Mouse (Mus musculus) E14TG2a.4 (cell line): ENCODE measurements around the gene Spsb1.
A peak's percentile ranks its signal among the peaks of the same experiment; 100 is the strongest.

Source experiments
- H3K27me3 ChIP-seq: 2 replicates; pipeline ENCODE4 v1.6.1; 2014; ENCODE audit warnings: low read length, control low read depth; ENCODE audit not compliant: insufficient read depth
- H3K36me3 ChIP-seq: 2 replicates; pipeline ENCODE4 v1.6.1; 2014; ENCODE audit warnings: low read length, control low read depth; ENCODE audit not compliant: insufficient read depth
- H3K4me1 ChIP-seq: replicated peaks from 2 replicates; pipeline ENCODE4 v1.6.1; 2014; ENCODE audit warnings: low read depth, low read length, control low read depth
- H3K4me3 ChIP-seq: replicated peaks from 2 replicates; pipeline ENCODE4 v1.5.1; 2014; ENCODE audit warnings: mild to moderate bottlenecking, low read length
- H3K9me3 ChIP-seq: 2 replicates; pipeline ENCODE4 v1.6.1; 2014; ENCODE audit warnings: low read length, control low read depth
- CTCF ChIP-seq: conservative IDR thresholded peaks from 2 replicates; pipeline ENCODE4 v1.5.1; 2014; ENCODE audit warnings: low read length
- NANOG ChIP-seq: IDR thresholded peaks from 2 replicates; pipeline ENCODE4 v1.6.1; 2014; ENCODE audit warnings: borderline replicate concordance, low read length, mixed read lengths
- POU5F1 ChIP-seq: IDR thresholded peaks from 2 replicates; pipeline ENCODE4 v1.6.1; 2014; ENCODE audit warnings: low read length, borderline replicate concordance

Spsb1 gene

GRCm38 (mm10) chr4:149997999-149998398 is 43.2 kb upstream of the Spsb1 start:
- no peak for TF ChIP-seq NANOG
- TF ChIP-seq CTCF, result no peak
- TF ChIP-seq POU5F1, result no peak
- Histone ChIP-seq H3K9me3 (no peaks in the 10 kb centered on the region), H3K4me1 (peaks cover 77% of the 10 kb centered on the region), H3K36me3 (no peaks in the 10 kb centered on the region; the same call in 1 of the 2 replicates), H3K4me3 (no peak overlapping the region), H3K27me3 (no peaks in the 10 kb centered on the region)

GRCm38 (mm10) chr4:149996440-149996839 is 41.6 kb upstream of the Spsb1 start:
- H3K4me1 ChIP-seq, result peaks cover 73% of the 10 kb centered on the region
- TF ChIP-seq CTCF (no peak), POU5F1 (no peak), NANOG (no peak)
- no peaks in the 10 kb centered on the region for H3K9me3 ChIP-seq
- H3K36me3 ChIP-seq, result no peaks in the 10 kb centered on the region; the same call in 1 of the 2 replicates
- H3K27me3 ChIP-seq, result no peaks in the 10 kb centered on the region
- H3K4me3 ChIP-seq, result no peak overlapping the region

GRCm38 (mm10) chr4:149995911-149996310 is 41.1 kb upstream of the Spsb1 start:
- Histone ChIP-seq H3K4me1 (peaks cover 73% of the 10 kb centered on the region), H3K27me3 (no peaks in the 10 kb centered on the region), H3K9me3 (no peaks in the 10 kb centered on the region), H3K36me3 (no peaks in the 10 kb centered on the region; the same call in 1 of the 2 replicates), H3K4me3 (no peak overlapping the region)
- no peak for TF ChIP-seq POU5F1
- TF ChIP-seq NANOG, result no peak
- TF ChIP-seq CTCF, result no peak

GRCm38 (mm10) chr4:149994218-149994617 is 39.4 kb upstream of the Spsb1 start:
- Histone ChIP-seq H3K27me3 (no peaks in the 10 kb centered on the region), H3K9me3 (no peaks in the 10 kb centered on the region), H3K36me3 (no peaks in the 10 kb centered on the region; the same call in 1 of the 2 replicates), H3K4me3 (no peak overlapping the region), H3K4me1 (peaks cover 73% of the 10 kb centered on the region)
- TF ChIP-seq POU5F1 (no peak), CTCF (no peak), NANOG (no peak)

GRCm38 (mm10) chr4:149992670-149993032 is 37.8 kb upstream of the Spsb1 start:
- Histone ChIP-seq H3K36me3 (no peaks in the 10 kb centered on the region; the same call in 1 of the 2 replicates), H3K9me3 (no peaks in the 10 kb centered on the region), H3K4me3 (no peak overlapping the region), H3K27me3 (no peaks in the 10 kb centered on the region), H3K4me1 (peaks cover 66% of the 10 kb centered on the region)
- TF ChIP-seq CTCF, result no peak
- no peak for TF ChIP-seq POU5F1

GRCm38 (mm10) chr4:149991755-149992669 is 37.2 kb upstream of the Spsb1 start:
- Histone ChIP-seq H3K9me3 (no peaks in the 10 kb centered on the region), H3K4me3 (no peak overlapping the region), H3K27me3 (no peaks in the 10 kb centered on the region), H3K4me1 (peaks cover 65% of the 10 kb centered on the region), H3K36me3 (no peaks in the 10 kb centered on the region; the same call in 1 of the 2 replicates)
- TF ChIP-seq CTCF, result no peak
- no peak for TF ChIP-seq POU5F1
- no peak for TF ChIP-seq NANOG

GRCm38 (mm10) chr4:149990954-149991633 is 36.3 kb upstream of the Spsb1 start:
- TF ChIP-seq CTCF (no peak), POU5F1 (no peak), NANOG (no peak)
- peaks cover 61% of the 10 kb centered on the region for H3K4me1 ChIP-seq
- no peaks in the 10 kb centered on the region for H3K27me3 ChIP-seq
- no peaks in the 10 kb centered on the region for H3K9me3 ChIP-seq
- H3K4me3 ChIP-seq, result peak overlapping the region; percentile 62
- H3K36me3 ChIP-seq, result no peaks in the 10 kb centered on the region; the same call in 1 of the 2 replicates

GRCm38 (mm10) chr4:149990212-149990953 is 35.5 kb upstream of the Spsb1 start:
- Histone ChIP-seq H3K4me3 (peak overlapping the region; percentile 62), H3K9me3 (no peaks in the 10 kb centered on the region), H3K4me1 (peaks cover 55% of the 10 kb centered on the region), H3K27me3 (no peaks in the 10 kb centered on the region), H3K36me3 (no peaks in the 10 kb centered on the region; the same call in 1 of the 2 replicates)
- TF ChIP-seq POU5F1 (no peak), NANOG (no peak), CTCF (no peak)
